Mouse (Mus musculus) embryonic fibroblast, embryonic 13.5 days (primary cell): ENCODE data around the gene Sh3bp4.

ENCODE experiments used
- CTCF ChIP-seq: IDR thresholded peaks from 2 replicates; pipeline ENCODE4 v1.5.1; 2011; ENCODE audit warnings: mild to moderate bottlenecking, control low read depth, low read length, moderate library complexity, borderline replicate concordance; ENCODE audit not compliant: insufficient read depth
- POLR2A ChIP-seq: IDR thresholded peaks from 2 replicates; pipeline ENCODE4 v1.6.1; 2011; ENCODE audit warnings: low read depth, mild to moderate bottlenecking, control low read depth, low read length, moderate library complexity

- TF ChIP-seq CTCF (no peak), POLR2A (no peak)
These were observed 66.0 kb downstream of the Sh3bp4 start for GRCm38 (mm10) chr1:89136089-89136811.
